Mouse (Mus musculus) gastrocnemius, postnatal 36 days (tissue): ENCODE measurements around the gene Gpi1. TPM values are rescaled to one million over a fixed set of nuclear protein-coding genes. Genes with fewer than 3 reads are reported as not detected.

ENCODE experiments used
- total RNA-seq, 2 experiments: library from RNA; stranded (reverse); gene quantifications; 2 replicates each; pipeline ENCODE4 v1.2.3; 2021

Gpi1 gene
- total RNA-seq, 2 experiments from 2014 or later: 1,148 to 1,175 TPM

Other genes starting within 250 kb of the Gpi1 start
- gene Scgb2b27, start 216.4 kb downstream of the Gpi1 start, total RNA-seq: not detected
- not detected for gene Scgb1b27, start 208.9 kb downstream of the Gpi1 start, total RNA-seq
- not detected for gene Scgb1b30, start 134.9 kb downstream of the Gpi1 start, total RNA-seq
- gene Wtip, start 97.1 kb downstream of the Gpi1 start, total RNA-seq: 1 to 10 TPM; 3.6 to 3.8 TPM
- gene Uba2, start 60.7 kb downstream of the Gpi1 start, total RNA-seq: 10 to 100 TPM; 29.6 to 44.7 TPM
- 10 to 100 TPM; 15.3 to 18.1 TPM for gene Pdcd2l, start 33.7 kb downstream of the Gpi1 start, total RNA-seq
- gene Gm6096, start 20.7 kb upstream of the Gpi1 start, total RNA-seq: not detected
- 10 to 100 TPM; 25.8 to 37.3 TPM for gene 4931406P16Rik, start 83.2 kb upstream of the Gpi1 start, total RNA-seq
- gene Lsm14a, start 163.0 kb upstream of the Gpi1 start, total RNA-seq: 10 to 100 TPM; 73.3 to 84.3 TPM